Mouse (Mus musculus) lung, embryonic 14.5 days (tissue): ENCODE measurements at regions not wholly inside any gene's neighbourhood (a gene's known extent, or its start where the extent isn't known, plus 50 kb on each side); places are given as distances from the start of the nearest gene placed in this dataset.
A peak's percentile ranks its signal among the peaks of the same experiment; 100 is the strongest.
"Not testable (repeated sequence)": the region's sequence is repeated elsewhere in the genome, so short reads cannot be mapped to it uniquely, and the experiment has no call there.

Source experiments
- ATAC-seq: fragments of 200-750 bp; cut with Nextera tagmentation; 2 replicates; pipeline ENCODE4 v1.8.0; 2017; ENCODE audit warnings: mild to moderate bottlenecking, moderate TSS enrichment, moderate library complexity; ENCODE audit not compliant: insufficient read depth
- DNase-seq: peaks from one replicate; pipeline ENCODE4 v3.0.0-alpha.2; 2015
- H3K27ac ChIP-seq: fragments of 300-500 bp; sonication (generic); 2 replicates; pipeline ENCODE4 v1.5.1; 2014; ENCODE audit warnings: low read depth, mild to moderate bottlenecking, moderate library complexity
- H3K27me3 ChIP-seq: fragments of 300-500 bp; sonication (generic); 2 replicates; pipeline ENCODE4 v1.6.1; 2014; ENCODE audit warnings: low read length, control low read depth; ENCODE audit not compliant: insufficient read depth
- H3K36me3 ChIP-seq: fragments of 300-500 bp; sonication (generic); 2 replicates; pipeline ENCODE4 v1.6.1; 2014; ENCODE audit warnings: control low read depth; ENCODE audit not compliant: insufficient read depth
- H3K4me1 ChIP-seq: fragments of 300-500 bp; sonication (generic); 2 replicates; pipeline ENCODE4 v1.6.1; 2014; ENCODE audit warnings: antibody characterized with exemption, control low read depth; ENCODE audit not compliant: insufficient read depth
- H3K4me2 ChIP-seq: fragments of 300-500 bp; sonication (generic); 2 replicates; pipeline ENCODE4 v1.6.1; 2014; ENCODE audit warnings: mild to moderate bottlenecking
- H3K4me3 ChIP-seq: fragments of 300-500 bp; sonication (generic); 2 replicates; pipeline ENCODE4 v1.5.1; 2014; ENCODE audit warnings: low read depth, low read length
- H3K9ac ChIP-seq: fragments of 300-500 bp; sonication (generic); 2 replicates; pipeline ENCODE4 v1.6.1; 2014
- H3K9me3 ChIP-seq: fragments of 300-500 bp; sonication (generic); 2 replicates; pipeline ENCODE4 v1.6.1; 2016; ENCODE audit warnings: low read depth, low read length, control low read depth
- CTCF ChIP-seq: IDR thresholded peaks from 2 replicates; pipeline ENCODE4 v1.5.1; 2016; ENCODE audit warnings: antibody characterized with exemption, low read depth
- WGBS: fragments of 180-500 bp; shearing (Covaris S2); extraction: QIAGEN DNeasy Blood & Tissue Kit; methylation state at CpG from one replicate; pipeline ENCODE4 v1.1.7; 2014; 5-methylcytosine and 5-hydroxymethylcytosine counted together

GRCm38 (mm10) chr17:48700591-48700990, 231.6 kb upstream of the Lrfn2 start:
- peak; percentile 29 for DNase-seq
- no peaks in the 10 kb centered on the region for H3K36me3 ChIP-seq
- H3K27ac ChIP-seq, result no peak overlapping the region
- WGBS, result 32% methylated on average over 10 of the region's 10 CpGs
- no peak overlapping the region for H3K4me3 ChIP-seq
- no peaks in the 10 kb centered on the region for H3K4me1 ChIP-seq
- no peaks in the 10 kb centered on the region; the same call in 1 of the 2 replicates for H3K9me3 ChIP-seq
- no peak overlapping the region for H3K9ac ChIP-seq
- TF ChIP-seq CTCF, result peak; percentile 44
- no peak for ATAC-seq
- H3K4me2 ChIP-seq, result no peak overlapping the region
- H3K27me3 ChIP-seq, result 0 out of 2 replicates have a peak, but pooled peaks cover 2% of the 10 kb centered on the region

DNA sequence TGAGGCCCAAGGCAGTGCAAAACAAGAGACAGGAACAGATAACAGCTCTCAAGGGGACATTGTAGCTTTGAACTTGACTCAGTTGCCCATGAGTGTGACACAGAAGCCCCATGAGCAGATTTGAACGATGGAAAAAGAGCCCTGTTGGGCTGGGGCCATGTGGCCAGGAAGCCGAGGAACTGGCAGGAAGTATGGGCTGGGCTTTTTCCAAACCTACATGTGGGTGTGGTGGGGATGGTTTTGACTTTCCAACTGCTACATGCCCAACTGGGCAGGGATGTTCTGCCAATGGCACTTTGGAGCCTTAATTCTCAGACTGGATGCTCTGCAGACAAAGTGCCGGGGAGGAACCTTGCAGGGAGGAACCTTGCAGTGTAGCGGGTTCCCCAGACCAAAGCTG, 211.7 kb upstream of the Lrfn2 start:
- no peak overlapping the region for H3K4me2 ChIP-seq
- no peak for TF ChIP-seq CTCF
- 76% methylated on average over 4 of the region's 4 CpGs for WGBS
- no peaks in the 10 kb centered on the region for H3K27me3 ChIP-seq
- H3K36me3 ChIP-seq, result no peaks in the 10 kb centered on the region
- ATAC-seq (no peak), DNase-seq (no peak)
- no peaks in the 10 kb centered on the region for H3K9me3 ChIP-seq
- no peaks in the 10 kb centered on the region for H3K4me1 ChIP-seq
- H3K27ac ChIP-seq, result no peak overlapping the region
- no peak overlapping the region for H3K9ac ChIP-seq
- no peak overlapping the region for H3K4me3 ChIP-seq

GRCm38 (mm10) chr17:48723286-48723685, 208.9 kb upstream of the Lrfn2 start:
- no peaks in the 10 kb centered on the region for H3K9me3 ChIP-seq
- no peak for DNase-seq
- H3K9ac ChIP-seq, result no peak overlapping the region
- H3K36me3 ChIP-seq, result no peaks in the 10 kb centered on the region
- ATAC-seq, result no peak
- WGBS, result 62% methylated on average over 10 of the region's 10 CpGs
- H3K27ac ChIP-seq, result no peak overlapping the region
- H3K4me3 ChIP-seq, result no peak overlapping the region
- no peak overlapping the region for H3K4me2 ChIP-seq
- no peaks in the 10 kb centered on the region for H3K4me1 ChIP-seq
- no peaks in the 10 kb centered on the region for H3K27me3 ChIP-seq
- no peak for TF ChIP-seq CTCF

- no peak for TF ChIP-seq CTCF
- H3K27me3 ChIP-seq, result no peaks in the 10 kb centered on the region
- H3K9me3 ChIP-seq, result no peaks in the 10 kb centered on the region
- H3K4me1 ChIP-seq, result no peaks in the 10 kb centered on the region
- no peak overlapping the region for H3K9ac ChIP-seq
- H3K27ac ChIP-seq, result no peak overlapping the region
- H3K4me3 ChIP-seq, result no peak overlapping the region
- ATAC-seq (peak; percentile 73; the same call in 1 of the 2 replicates), DNase-seq (peak; percentile 14)
- no peaks in the 10 kb centered on the region for H3K36me3 ChIP-seq
- WGBS, result 57% methylated on average over 11 of the region's 11 CpGs
- H3K4me2 ChIP-seq, result no peak overlapping the region
Measured at GRCm38 (mm10) chr17:48724513-48725112, 207.6 kb upstream of the Lrfn2 start.

- ATAC-seq, result no peak
- 27% methylated on average over 3 of the region's 3 CpGs for WGBS
- TF ChIP-seq CTCF, result no peak
Measured at GRCm38 (mm10) chr17:48726460-48726859, 205.7 kb upstream of the Lrfn2 start.

DNA sequence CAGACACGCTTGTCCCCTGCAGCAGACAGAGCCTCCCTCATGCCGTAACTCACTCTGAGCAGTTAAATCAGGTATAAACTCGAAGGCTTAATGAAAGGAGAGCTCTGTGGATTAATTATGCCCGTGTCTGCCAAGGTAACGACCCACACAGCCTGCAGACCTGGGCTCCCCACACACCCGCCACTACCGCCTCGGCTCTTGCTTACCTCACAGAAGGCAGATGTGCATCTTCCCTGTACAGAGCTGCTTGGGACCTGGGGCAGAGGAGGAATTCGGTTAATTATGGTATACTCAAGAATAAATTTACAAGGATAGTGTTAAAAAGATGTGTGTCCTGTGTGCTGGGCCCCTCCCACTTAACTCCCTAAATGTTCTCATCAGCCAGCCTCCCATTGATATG, 198.4 kb upstream of the Lrfn2 start:
- Histone ChIP-seq H3K9ac (no peak overlapping the region), H3K4me1 (no peaks in the 10 kb centered on the region), H3K4me2 (no peak overlapping the region), H3K9me3 (no peaks in the 10 kb centered on the region), H3K4me3 (no peak overlapping the region), H3K27me3 (no peaks in the 10 kb centered on the region), H3K27ac (no peak overlapping the region), H3K36me3 (no peaks in the 10 kb centered on the region)
- ATAC-seq, result no peak
- no peak for DNase-seq
- 73% methylated on average over 9 of the region's 9 CpGs for WGBS
- TF ChIP-seq CTCF, result no peak

More at GRCm38 (mm10) chr17:48726460-48726859, 205.7 kb upstream of the Lrfn2 start:
- Histone ChIP-seq H3K27me3 (no peaks in the 10 kb centered on the region), H3K4me3 (no peak overlapping the region), H3K9ac (no peak overlapping the region), H3K4me1 (no peaks in the 10 kb centered on the region), H3K36me3 (no peaks in the 10 kb centered on the region), H3K9me3 (no peaks in the 10 kb centered on the region), H3K27ac (no peak overlapping the region), H3K4me2 (no peak overlapping the region)
- DNase-seq, result no peak

GRCm38 (mm10) chr17:48737181-48737580, 195.0 kb upstream of the Lrfn2 start:
- not testable (repeated sequence) for H3K9ac ChIP-seq, H3K9me3 ChIP-seq, H3K27me3 ChIP-seq, H3K4me1 ChIP-seq, H3K36me3 ChIP-seq, H3K27ac ChIP-seq, H3K4me3 ChIP-seq, ATAC-seq, DNase-seq, H3K4me2 ChIP-seq
- WGBS, result 74% methylated on average over 2 of the region's 2 CpGs
